Mouse (Mus musculus): ENCODE measurements around the gene Smim15. TPM values are rescaled to one million over a fixed set of nuclear protein-coding genes. Genes with fewer than 3 reads are reported as not detected.

Smim15 gene
- polyA plus RNA-seq, 1 experiment from 2014 or later = 54.1 TPM

DNA sequence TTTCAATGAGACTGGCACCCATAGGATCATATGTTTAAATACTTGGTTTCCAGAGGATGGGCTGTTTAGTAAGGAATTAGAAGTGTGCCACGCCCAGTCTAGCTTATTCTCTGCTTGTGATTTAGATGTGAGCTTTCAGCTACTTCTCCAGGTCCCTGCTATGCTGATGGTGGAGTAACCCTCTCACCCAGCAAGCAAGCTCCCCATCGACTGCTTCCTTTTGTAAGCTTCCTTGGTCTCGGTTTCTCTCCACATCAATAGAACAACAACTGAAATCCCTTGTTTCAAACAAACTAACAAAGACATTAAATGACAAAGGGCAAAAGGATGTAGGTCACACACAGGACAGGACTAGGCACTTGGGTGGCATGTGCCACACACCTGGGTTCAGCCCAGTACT is 3.8 kb upstream of the Smim15 start:
- Histone ChIP-seq H3K36me3 (no peaks in the 10 kb centered on the region), H3K4me2 (replicated peaks) (no peak overlapping the region), H3K9ac (no peak overlapping the region), H3K27ac (replicated peaks) (no peak overlapping the region), H3K27me3 (no peaks in the 10 kb centered on the region), H3K4me3 (replicated peaks) (no peak overlapping the region), H3K4me1 (peaks cover 20% of the 10 kb centered on the region), H3K9me3 (replicated peaks) (no peaks in the 10 kb centered on the region)
- WGBS = 76% methylated on average over 3 of the region's 3 CpGs
- ATAC-seq (ENCODE audit: insufficient number of reproducible peaks, low FRiP score, low TSS enrichment, low read depth) = no peak

DNA sequence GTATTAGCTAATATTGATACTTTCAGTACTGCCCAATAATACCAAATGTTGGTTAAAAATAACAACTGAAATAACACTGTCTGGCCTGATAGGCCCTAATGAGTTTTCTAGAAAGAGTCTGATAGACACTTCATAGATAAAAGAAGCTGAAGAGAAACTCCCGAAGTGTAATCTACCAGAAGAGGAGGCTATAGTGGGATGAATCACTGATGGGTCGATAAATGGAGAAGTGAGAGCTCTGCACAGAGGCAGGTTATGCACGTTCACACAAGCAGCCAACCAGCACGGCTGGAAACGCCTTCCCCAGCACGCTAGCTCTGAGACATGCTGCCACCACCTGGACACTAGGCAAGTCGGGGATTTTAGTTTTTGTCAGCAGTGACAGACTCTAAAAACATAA is 2.9 kb upstream of the Smim15 start:
- Histone ChIP-seq H3K4me1 (peaks cover 28% of the 10 kb centered on the region), H3K27ac (replicated peaks) (no peak overlapping the region), H3K36me3 (no peaks in the 10 kb centered on the region), H3K9me3 (replicated peaks) (no peaks in the 10 kb centered on the region), H3K4me3 (replicated peaks) (no peak overlapping the region), H3K9ac (no peak overlapping the region), H3K27me3 (no peaks in the 10 kb centered on the region), H3K4me2 (replicated peaks) (no peak overlapping the region)
- 7% methylated on average over 7 of the region's 7 CpGs for WGBS
- ATAC-seq (ENCODE audit: insufficient number of reproducible peaks, low FRiP score, low TSS enrichment, low read depth) = no peak

DNA sequence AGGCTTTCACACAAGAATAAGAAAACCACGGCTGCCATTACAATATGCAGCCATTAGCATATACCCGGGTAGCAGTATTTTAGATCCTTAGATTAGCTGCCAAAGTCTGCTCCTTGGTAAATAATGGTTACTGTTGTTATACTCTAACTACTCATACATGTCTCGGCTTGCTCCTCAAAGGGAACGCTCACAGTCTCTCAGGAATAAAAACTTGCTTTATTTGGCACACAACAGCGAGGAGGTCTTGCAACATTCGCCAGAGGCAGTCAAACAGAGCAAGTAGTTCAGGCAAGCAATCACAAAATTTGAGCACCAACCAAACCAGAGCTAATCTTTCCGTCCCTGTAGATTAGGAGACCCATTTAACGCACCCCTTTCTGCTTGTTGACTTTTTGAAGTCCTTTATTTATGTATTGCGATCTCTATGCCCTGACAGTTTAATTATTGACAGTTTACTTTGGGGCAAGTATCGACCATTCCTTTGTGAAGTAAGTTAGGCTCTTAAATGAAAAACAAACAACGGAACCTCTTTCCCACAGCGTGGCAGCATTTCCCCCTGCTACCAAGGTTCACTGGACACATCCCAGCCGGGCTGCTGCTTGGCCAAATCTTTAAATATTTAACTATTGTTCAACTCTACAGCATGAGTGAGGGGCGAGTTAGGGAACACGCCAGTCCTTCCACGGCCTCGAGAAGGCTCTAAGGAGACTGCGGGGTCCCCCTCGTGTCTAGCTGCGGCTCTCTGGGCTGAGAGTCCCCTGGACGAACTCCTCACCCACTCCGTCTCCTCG is 620 bp upstream of the Smim15 start:
- Histone ChIP-seq H3K4me2 (replicated peaks) (peak overlapping the region; percentile 60), H3K9me3 (replicated peaks) (no peaks in the 10 kb centered on the region), H3K4me1 (peaks cover 28% of the 10 kb centered on the region), H3K36me3 (no peaks in the 10 kb centered on the region), H3K27me3 (no peaks in the 10 kb centered on the region), H3K27ac (replicated peaks) (peak overlapping the region; percentile 97), H3K9ac (peak overlapping the region; percentile 88), H3K4me3 (replicated peaks) (peak overlapping the region; percentile 74)
- ATAC-seq (ENCODE audit: insufficient number of reproducible peaks, low FRiP score, low TSS enrichment, low read depth) = peak; percentile 37
- under 1% methylated on average over 23 of the region's 23 CpGs for WGBS

DNA sequence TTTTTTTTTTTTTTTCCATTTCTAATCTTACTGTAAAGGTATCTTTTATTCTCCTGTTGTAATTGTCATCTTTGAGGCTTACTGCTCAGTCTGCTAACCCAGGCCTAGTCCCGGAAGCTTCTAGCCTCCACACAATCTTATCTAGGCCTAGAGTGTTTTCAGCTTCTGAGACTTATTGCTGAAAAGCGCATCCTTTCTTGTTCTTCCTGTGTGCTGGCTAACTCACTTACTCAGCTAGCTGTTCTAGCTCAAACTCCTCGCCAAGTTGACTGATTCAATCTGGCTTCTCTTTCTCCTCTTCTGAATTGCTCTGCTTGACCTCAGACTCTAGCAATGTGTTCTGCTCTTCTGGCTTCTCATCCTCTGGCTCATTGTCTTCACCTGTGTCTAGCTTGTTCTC is 1.4 kb downstream of the Smim15 start:
- Histone ChIP-seq H3K27me3 (no peaks in the 10 kb centered on the region), H3K27ac (replicated peaks) (no peak overlapping the region), H3K4me2 (replicated peaks) (no peak overlapping the region), H3K4me3 (replicated peaks) (no peak overlapping the region), H3K9me3 (replicated peaks) (no peaks in the 10 kb centered on the region), H3K36me3 (no peaks in the 10 kb centered on the region), H3K4me1 (peaks cover 24% of the 10 kb centered on the region), H3K9ac (no peak overlapping the region)
- ATAC-seq (ENCODE audit: insufficient number of reproducible peaks, low FRiP score, low TSS enrichment, low read depth) = no peak
- 88% methylated on average over 3 of the region's 3 CpGs for WGBS

DNA sequence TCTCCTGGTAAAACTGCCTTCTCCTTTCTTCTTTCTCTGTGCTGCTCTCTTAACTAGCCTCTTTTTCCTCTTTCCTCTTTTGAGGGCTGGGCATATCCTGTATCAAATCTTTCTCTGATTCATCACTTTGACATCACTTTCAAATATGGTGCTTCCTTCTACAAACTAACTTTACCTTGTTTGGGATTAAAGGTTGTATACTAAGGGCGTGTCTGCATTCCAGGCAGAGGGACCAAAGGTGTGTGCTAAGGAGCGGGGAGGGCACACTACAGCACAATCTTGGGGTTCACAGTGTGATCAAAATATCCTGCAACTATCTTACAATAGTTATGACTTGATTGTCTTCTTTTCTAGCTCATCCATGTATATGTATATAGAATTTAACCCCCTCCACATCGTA is 1.8 kb downstream of the Smim15 start:
- no peak overlapping the region for H3K4me3 ChIP-seq (replicated peaks)
- no peaks in the 10 kb centered on the region for H3K27me3 ChIP-seq
- H3K27ac ChIP-seq (replicated peaks) = no peak overlapping the region
- H3K36me3 ChIP-seq = no peaks in the 10 kb centered on the region
- no peaks in the 10 kb centered on the region for H3K9me3 ChIP-seq (replicated peaks)
- no peak for ATAC-seq (ENCODE audit: insufficient number of reproducible peaks, low FRiP score, low TSS enrichment, low read depth)
- no peak overlapping the region for H3K9ac ChIP-seq
- no peak overlapping the region for H3K4me2 ChIP-seq (replicated peaks)
- peaks cover 24% of the 10 kb centered on the region for H3K4me1 ChIP-seq
- WGBS = 87% methylated on average over 3 of the region's 3 CpGs

DNA sequence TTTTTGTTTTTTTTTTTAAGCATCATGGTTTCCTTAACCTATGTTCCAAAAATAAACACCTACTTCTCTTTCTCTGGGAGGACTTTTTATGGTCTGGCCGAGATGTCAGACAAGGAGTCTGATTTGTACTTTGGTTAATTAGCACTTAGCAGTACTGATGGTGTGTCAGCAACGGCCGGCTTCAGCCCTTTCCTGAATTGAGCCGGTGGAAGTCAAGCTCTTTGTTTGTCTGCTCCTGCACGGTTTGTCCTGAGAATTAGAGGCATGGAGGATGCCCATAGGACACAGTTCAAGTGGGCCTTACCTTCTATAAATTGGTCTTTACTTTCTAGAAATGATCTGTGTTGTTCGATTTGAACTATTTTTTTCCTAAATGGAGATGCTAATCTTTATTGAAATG is 2.6 kb downstream of the Smim15 start:
- 77% methylated on average over 6 of the region's 6 CpGs for WGBS
- Histone ChIP-seq H3K9ac (no peak overlapping the region), H3K4me3 (replicated peaks) (no peak overlapping the region), H3K36me3 (no peaks in the 10 kb centered on the region), H3K27ac (replicated peaks) (no peak overlapping the region), H3K27me3 (no peaks in the 10 kb centered on the region), H3K4me2 (replicated peaks) (no peak overlapping the region), H3K9me3 (replicated peaks) (no peaks in the 10 kb centered on the region), H3K4me1 (peaks cover 21% of the 10 kb centered on the region)
- ATAC-seq (ENCODE audit: insufficient number of reproducible peaks, low FRiP score, low TSS enrichment, low read depth) = no peak

DNA sequence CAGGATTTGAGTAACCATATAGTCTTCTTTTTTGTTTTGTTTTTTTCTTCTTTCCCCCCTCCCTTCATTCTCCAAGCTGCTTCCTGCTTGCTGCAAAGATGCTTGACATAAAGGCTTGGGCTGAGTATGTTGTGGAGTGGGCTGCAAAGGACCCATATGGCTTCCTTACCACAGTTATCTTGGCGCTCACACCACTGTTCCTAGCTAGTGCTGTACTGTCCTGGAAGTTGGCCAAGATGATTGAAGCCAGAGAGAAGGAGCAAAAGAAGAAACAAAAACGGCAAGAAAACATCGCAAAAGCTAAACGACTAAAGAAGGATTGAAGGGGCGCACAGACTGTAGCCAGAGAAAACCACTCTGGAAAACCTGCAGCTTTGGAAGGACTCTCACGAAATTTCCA is 3.1 kb downstream of the Smim15 start:
- Histone ChIP-seq H3K36me3 (no peaks in the 10 kb centered on the region), H3K4me2 (replicated peaks) (no peak overlapping the region), H3K27ac (replicated peaks) (no peak overlapping the region), H3K9ac (no peak overlapping the region), H3K4me3 (replicated peaks) (no peak overlapping the region), H3K4me1 (peaks cover 19% of the 10 kb centered on the region), H3K9me3 (replicated peaks) (no peaks in the 10 kb centered on the region), H3K27me3 (no peaks in the 10 kb centered on the region)
- ATAC-seq (ENCODE audit: insufficient number of reproducible peaks, low FRiP score, low TSS enrichment, low read depth) = no peak
- 87% methylated on average over 6 of the region's 6 CpGs for WGBS

DNA sequence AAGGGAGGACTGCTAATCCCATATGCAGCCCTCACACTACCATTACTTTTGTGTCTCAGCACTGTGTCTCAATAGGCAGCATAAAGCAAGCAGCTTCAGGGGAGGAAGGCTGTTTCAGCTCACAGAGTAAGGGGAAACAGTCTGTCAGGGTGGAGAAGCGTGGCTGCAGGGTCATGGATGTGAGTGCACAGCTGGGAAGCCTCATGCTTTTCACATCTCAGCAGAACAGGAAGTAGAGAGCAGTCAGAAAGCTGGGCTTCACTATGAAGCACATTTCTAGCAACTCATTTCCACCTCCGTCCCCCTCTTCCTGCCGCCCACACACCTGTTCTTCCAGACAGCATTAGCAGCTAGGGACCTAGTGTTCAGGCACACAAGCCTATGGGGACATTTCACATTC is 12.7 kb downstream of the Smim15 start:
- H3K4me3 ChIP-seq (replicated peaks) = no peak overlapping the region
- no peak overlapping the region for H3K4me2 ChIP-seq (replicated peaks)
- H3K27me3 ChIP-seq = no peaks in the 10 kb centered on the region
- H3K4me1 ChIP-seq = no peaks in the 10 kb centered on the region
- ATAC-seq (ENCODE audit: insufficient number of reproducible peaks, low FRiP score, low TSS enrichment, low read depth) = no peak
- H3K9me3 ChIP-seq (replicated peaks) = no peaks in the 10 kb centered on the region
- no peak overlapping the region for H3K9ac ChIP-seq
- no peaks in the 10 kb centered on the region for H3K36me3 ChIP-seq
- WGBS = 75% methylated on average over 3 of the region's 3 CpGs
- H3K27ac ChIP-seq (replicated peaks) = no peak overlapping the region

DNA sequence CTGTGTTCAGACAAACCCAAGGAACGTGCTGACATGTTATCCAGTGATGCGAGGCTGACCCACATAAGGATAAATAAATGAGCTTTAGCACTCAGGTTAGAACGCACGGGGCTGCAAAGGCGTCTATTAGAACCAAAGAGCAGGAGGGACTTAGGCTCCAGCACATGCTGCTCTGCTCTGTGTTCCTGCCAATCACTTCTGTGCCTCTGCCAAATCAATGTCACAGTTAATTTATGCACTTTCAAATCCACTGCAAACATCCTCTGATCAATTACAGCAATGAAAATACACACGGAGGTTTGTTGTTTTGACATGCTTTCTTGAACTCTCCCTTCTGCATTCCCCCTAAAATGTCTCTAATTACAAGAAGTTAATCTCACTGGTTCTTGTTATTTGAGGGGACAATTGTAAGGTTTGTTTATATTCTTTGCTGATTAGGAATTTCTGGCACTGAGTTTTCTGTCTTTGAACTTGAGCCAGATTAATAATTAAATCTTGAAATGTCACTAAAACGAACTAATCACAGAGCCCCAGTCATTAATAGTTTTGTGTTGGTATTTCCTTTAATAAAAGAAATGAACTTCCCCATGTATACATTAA is 16.1 kb downstream of the Smim15 start:
- Histone ChIP-seq H3K9me3 (replicated peaks) (no peaks in the 10 kb centered on the region), H3K4me3 (replicated peaks) (no peak overlapping the region), H3K36me3 (no peaks in the 10 kb centered on the region), H3K4me2 (replicated peaks) (no peak overlapping the region), H3K27me3 (no peaks in the 10 kb centered on the region), H3K4me1 (no peaks in the 10 kb centered on the region), H3K27ac (replicated peaks) (no peak overlapping the region), H3K9ac (no peak overlapping the region)
- ATAC-seq (ENCODE audit: insufficient number of reproducible peaks, low FRiP score, low TSS enrichment, low read depth) = no peak
- 22% methylated on average over 7 of the region's 7 CpGs for WGBS

DNA sequence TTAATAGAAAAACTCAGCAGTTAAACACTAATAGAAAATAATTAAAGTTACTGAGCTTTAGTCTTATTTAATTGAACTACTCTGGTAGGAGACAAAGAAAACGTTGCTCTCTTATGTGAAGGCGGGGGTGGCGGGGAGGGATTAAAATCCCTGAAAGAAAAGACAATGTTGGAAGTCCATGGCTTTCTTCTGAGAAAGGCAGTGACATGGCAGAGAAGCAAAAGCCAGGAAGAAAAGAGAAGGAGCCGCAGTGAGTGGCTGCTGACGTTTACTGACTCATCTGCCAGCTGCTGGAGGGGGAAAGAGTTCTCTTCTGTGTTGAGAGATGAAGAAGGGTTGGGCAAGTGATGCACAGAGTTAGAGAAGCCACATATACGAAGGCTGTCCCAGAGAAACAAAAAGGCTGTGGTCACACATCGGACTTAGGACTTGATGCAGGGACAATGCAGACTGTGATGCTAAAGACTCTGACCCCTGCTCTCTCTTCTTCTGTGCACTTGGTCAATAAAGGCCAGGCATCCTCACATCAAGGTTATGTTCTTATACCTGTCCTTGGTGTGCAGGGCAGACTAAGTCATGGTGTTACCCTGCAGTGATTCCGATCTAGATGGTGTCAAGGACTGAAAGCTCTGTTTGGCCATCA is 16.8 kb downstream of the Smim15 start:
- Histone ChIP-seq H3K4me2 (replicated peaks) (no peak overlapping the region), H3K4me1 (no peaks in the 10 kb centered on the region), H3K36me3 (no peaks in the 10 kb centered on the region), H3K27ac (replicated peaks) (no peak overlapping the region), H3K27me3 (no peaks in the 10 kb centered on the region), H3K4me3 (replicated peaks) (no peak overlapping the region), H3K9ac (no peak overlapping the region), H3K9me3 (replicated peaks) (no peaks in the 10 kb centered on the region)
- WGBS = 56% methylated on average over 8 of the region's 8 CpGs
- no peak for ATAC-seq (ENCODE audit: insufficient number of reproducible peaks, low FRiP score, low TSS enrichment, low read depth)

DNA sequence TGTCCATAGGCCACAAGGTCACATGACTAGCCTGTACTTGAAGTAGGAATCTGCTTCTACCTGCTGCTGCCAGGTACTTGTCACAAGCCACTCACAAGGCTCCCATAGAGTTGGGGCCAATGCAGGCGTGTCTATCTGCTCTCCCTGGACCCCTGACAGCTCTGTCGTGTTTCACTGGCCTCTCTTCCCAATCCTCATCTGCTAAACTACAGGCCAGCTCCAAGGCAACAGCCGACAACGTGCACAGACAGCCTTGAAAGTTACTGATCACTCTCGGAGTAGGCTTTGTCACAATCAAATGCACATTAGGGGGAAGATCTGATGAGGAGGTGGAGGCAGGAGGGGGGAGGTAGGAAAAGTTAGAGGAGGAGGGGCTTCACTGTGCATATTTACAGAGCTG is 18.7 kb downstream of the Smim15 start:
- H3K27me3 ChIP-seq = no peaks in the 10 kb centered on the region
- H3K4me2 ChIP-seq (replicated peaks) = no peak overlapping the region
- 69% methylated on average over 5 of the region's 5 CpGs for WGBS
- H3K4me3 ChIP-seq (replicated peaks) = no peak overlapping the region
- H3K36me3 ChIP-seq = no peaks in the 10 kb centered on the region
- H3K9me3 ChIP-seq (replicated peaks) = no peaks in the 10 kb centered on the region
- H3K4me1 ChIP-seq = no peaks in the 10 kb centered on the region
- H3K9ac ChIP-seq = no peak overlapping the region
- no peak for ATAC-seq (ENCODE audit: insufficient number of reproducible peaks, low FRiP score, low TSS enrichment, low read depth)
- no peak overlapping the region for H3K27ac ChIP-seq (replicated peaks)

All from embryonic facial prominence, embryonic 15.5 days (tissue).